Mouse (Mus musculus): Measurements from ENCODE around the gene Rbms3.

The Rbms3 gene

DNA sequence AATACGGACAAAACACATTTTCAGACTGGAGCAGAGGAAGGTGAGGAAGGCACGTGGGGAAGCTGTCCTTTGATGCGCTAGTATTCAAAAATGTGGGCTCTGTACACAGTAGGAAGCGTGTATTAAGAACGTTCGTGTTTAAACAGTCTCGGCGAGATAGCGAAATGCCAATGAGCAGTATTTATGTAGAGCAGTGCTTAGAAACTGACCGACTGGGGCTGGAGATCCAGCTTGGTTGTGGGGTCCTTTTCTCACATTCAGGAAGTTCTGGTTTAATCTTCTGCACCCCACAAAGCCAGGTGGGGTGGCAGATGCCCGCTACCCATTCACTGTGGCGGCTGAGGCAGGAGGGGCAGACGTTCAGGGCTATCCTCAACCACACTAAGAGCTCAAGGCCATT lies 153.0 kb downstream of the Rbms3 start:
- DNase-seq: no peak

- DNase-seq: no peak
Measured at GRCm38 (mm10) chr9:117452816-117453215, 176.9 kb downstream of the Rbms3 start.

GRCm38 (mm10) chr9:117442611-117443010 lies 187.1 kb downstream of the Rbms3 start:
- no peak for DNase-seq

DNA sequence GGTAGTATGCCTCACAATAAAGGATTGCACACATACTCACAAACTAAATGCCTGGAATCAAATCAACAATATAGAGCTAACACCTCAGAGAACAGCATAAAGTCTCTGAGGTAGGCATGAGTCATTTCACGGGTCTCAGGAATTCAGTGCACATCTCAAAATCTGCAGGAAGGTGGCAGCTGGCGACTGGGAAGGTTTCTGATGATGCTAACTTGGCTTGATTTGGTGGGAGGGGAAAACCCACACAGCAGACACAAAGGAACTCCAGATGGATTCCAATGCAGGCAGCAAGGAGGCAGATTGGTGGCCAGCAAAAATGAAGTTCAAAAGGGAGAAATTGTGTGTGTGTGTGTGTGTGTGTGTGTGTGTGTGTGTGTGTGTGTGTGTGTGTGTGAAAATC lies 193.9 kb downstream of the Rbms3 start:
- DNase-seq: no peak

- no peak for DNase-seq
Measured at GRCm38 (mm10) chr9:117430670-117431069, 199.0 kb downstream of the Rbms3 start.

DNA sequence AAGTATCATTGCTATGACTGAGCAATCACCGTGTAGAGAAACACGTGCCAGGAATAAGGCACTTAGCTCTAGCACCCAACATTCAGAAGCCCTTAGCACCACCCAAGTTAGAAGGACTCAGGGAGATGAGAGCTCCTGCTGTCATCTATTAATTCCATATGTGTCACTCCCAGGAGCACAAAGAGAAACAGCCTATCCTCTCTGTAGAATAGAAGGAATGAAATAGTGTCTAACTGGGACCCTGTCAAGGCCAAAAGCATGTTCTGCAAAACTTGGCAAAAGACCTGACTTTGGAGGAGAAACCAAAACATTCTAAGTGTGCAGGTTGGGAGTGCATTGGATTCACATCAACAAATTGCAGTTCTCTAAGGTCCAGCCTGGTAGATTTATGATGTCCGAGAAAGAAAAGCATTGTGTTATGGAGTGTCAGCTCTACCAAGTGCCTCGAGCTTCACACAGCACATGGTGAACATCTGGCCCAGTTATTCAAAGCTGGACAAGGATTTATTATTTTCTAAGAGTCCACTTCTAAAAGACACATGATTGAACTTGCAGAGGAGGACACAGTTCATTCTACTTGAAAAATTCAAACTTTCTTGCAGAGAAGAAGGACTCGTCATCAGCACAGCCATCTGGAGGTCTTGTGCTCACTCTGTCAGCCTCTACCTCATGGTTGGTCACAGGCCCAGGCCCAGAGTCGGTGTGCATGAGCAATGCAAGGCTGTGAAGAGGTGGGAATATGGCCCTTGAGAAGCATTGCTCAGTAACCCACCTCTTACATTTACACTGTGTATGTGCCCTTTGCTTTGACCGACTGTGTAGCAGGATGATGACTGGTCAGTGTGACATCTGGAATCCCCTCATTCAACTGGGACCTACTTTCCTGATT lies 200.3 kb downstream of the Rbms3 start:
- no peak for DNase-seq

DNA sequence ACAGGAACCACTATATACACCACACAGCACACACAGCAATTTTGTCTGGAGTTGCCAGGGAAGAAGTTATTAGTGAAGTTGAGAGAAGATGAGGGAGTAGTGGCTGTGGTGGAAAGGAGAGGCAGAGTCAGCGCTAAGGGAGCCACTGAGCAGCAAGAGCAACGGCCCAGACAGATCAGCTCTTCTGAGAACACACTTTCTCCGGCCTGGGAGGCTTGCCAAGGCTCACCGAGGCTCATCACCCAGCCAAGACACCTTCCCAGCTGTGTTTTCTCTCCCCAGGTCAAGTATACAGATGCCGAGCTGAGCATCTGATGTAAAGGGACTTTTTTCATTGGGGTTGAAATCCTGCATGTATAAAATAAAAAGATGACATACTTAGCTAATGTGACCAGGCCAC lies 206.5 kb downstream of the Rbms3 start:
- no peak for DNase-seq

- DNase-seq: no peak
Measured at GRCm38 (mm10) chr9:117419874-117420485, 209.7 kb downstream of the Rbms3 start.

DNA sequence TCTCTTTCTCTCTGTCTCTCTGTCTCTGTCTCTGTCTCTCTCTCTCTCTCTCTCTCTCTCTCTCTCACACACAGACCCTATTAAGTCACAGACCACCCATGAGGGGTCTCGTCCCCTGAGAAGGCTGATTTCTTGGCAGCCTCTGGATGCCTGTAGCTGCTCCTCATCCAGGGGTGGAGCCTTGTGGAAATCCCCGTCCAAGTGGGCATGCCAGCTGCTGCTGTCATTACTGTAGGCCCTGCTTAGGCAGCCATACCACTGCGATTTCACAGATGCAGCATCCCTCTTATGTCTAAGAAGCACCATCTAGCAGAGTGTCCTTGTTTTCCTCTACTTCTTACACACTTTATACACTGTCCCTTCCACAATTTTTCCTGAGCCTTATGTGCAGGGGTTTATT lies 216.5 kb downstream of the Rbms3 start:
- no peak for DNase-seq

- DNase-seq: no peak
Measured at GRCm38 (mm10) chr9:117412584-117412983, 217.1 kb downstream of the Rbms3 start.

GRCm38 (mm10) chr9:117404621-117405020 lies 225.1 kb downstream of the Rbms3 start:
- no peak for DNase-seq

DNA sequence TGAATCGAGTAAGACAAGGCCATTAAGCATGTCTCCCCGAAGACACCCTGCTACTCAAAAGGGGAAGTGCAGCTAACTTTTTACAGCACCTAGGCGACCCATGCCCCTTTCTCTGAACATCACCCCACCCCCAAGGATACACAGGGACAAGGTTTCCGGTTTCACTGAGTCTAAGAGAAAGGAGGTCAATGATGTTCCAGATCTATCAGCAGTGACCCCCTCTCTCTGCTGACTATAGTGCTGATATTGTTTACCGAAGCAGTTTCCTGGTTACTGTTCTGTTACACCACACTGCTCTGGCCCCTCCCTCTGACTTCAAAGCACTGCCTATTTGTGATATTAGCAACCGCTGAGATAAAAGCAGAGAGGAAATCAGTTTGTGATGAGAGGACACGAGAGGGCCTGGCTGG lies 229.4 kb downstream of the Rbms3 start:
- DNase-seq: no peak

- DNase-seq: no peak
Measured at GRCm38 (mm10) chr9:117397071-117397470, 232.6 kb downstream of the Rbms3 start.

- no peak for DNase-seq
Measured at GRCm38 (mm10) chr9:117396586-117396985, 233.1 kb downstream of the Rbms3 start.

DNA sequence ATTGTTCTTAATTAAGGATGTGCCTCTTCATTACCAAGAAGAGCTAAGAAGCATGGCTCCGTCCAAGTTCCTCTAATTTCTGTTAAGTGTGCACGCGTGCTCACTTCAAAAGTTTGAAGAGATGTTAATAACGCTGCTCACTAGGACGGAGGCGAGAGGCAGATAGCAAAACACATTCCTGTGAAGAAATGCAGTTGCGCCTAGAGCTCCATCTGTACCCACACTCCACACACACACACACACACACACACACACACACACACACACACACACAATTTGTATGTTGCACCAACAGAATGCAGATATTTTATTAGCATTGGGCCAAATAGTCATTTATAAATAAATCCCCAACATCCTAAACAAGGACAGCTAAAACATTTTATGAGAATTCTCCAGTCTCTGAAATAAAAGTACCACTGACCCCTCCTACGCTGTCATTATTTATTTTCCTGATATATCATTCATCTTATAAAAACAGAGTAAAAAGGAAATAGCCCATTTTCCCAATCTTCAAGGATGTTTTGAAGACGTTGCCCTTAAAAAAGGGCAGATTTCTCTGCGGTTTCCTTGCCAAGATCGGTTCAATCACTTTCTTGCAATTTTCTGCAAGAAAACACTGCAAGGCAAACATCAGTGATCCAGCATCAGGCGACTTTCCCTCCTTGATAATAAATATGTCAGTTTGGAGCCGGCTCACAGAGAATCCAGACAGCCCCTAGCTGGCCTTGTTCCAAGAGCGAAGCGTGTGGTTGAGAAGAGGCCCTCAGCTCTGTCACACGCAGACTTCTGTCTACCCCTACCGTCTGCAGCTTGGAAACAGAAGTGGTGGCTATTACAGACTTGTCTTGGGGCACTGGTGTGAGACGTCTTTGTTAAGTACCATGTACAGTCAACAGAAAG lies 235.8 kb downstream of the Rbms3 start:
- no peak for DNase-seq

- no peak for DNase-seq
Measured at GRCm38 (mm10) chr9:117388024-117388423, 241.7 kb downstream of the Rbms3 start.

DNA sequence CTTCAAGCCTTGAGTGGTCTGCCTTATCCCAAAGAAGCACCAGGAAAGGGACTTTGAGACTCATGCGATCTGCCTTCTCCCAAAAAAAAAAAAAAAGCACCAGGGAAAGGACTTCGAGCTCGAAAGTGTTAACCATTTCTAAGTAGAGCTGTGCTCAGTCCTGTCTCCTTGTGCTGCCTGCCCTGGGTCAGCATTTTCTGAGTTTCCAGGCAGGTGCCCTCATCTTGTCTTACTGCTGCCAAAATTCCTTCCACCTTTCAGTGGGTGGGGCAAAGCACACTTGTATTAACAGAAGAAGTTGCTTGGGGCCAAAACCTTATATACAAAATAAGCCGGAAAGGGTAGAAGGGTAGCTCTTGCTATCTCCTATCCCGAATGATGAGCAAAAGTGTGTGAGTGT lies 248.8 kb downstream of the Rbms3 start:
- DNase-seq: no peak

- no peak for DNase-seq
Measured at GRCm38 (mm10) chr9:117380076-117380475, 249.6 kb downstream of the Rbms3 start.

DNA sequence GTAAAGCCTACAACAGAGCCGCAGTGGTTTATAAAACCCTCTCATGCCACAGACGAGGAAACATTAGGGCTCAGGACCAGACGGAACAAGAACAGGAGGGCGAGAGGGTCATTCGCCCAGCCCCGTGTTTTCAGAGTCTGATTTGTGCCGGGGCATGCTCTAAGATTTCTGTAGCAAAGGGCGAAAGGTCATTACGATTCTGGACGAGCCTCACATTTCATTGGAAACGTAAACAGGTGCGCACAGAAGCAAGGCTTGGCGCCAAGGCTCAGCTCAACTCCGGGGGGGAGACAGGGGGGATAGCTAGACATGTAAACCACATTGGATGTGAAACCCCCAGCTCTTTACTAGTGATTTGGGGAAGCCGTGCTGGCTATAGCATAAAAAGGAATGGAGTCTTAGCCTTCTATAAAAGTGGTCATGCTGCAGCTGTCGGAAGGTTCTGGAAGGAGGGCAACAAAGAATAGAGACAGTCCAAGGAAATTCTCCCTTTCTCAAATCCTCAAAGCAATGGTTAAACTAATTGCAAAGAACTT lies 250.2 kb downstream of the Rbms3 start:
- DNase-seq: no peak

GRCm38 (mm10) chr9:117378131-117378890 lies 251.4 kb downstream of the Rbms3 start:
- no peak for DNase-seq

GRCm38 (mm10) chr9:117375776-117376175 lies 253.9 kb downstream of the Rbms3 start:
- no peak for DNase-seq

- DNase-seq: peak in 1 of 2 experiments; percentile 5
Measured at GRCm38 (mm10) chr9:117373164-117373741, 256.5 kb downstream of the Rbms3 start.

Measured in cerebellum, postnatal 36 days (tissue).